Mouse (Mus musculus): ENCODE results near the gene Spink4. TPM values are rescaled to one million over a fixed set of nuclear protein-coding genes. Genes with fewer than 3 reads are reported as not detected.

The Spink4 gene
- polyA plus RNA-seq, 1 experiment from 2014 or later, result 0.39 TPM

- H3K27me3 ChIP-seq, result no peaks in the 10 kb centered on the region
- peak overlapping the region; percentile 91 for H3K9ac ChIP-seq
- H3K4me2 ChIP-seq, result peak overlapping the region; percentile 85
- DNase-seq (no peak), ATAC-seq (ENCODE audit: low read depth) (no peak; the same call in 1 of the 2 replicates)
- peaks cover 43% of the 10 kb centered on the region for H3K4me1 ChIP-seq (replicated peaks)
- WGBS (ENCODE audit: insufficient replicate concordance), result 15% methylated on average over 10 of the region's 13 CpGs
- H3K27ac ChIP-seq, result peak overlapping the region; percentile 91
- H3K9me3 ChIP-seq (replicated peaks), result no peaks in the 10 kb centered on the region
- peak overlapping the region; percentile 97 for H3K4me3 ChIP-seq (replicated peaks)
- peaks cover 33% of the 10 kb centered on the region for H3K36me3 ChIP-seq
Observed at GRCm38 (mm10) chr4:40969781-40970591, 50.1 kb downstream of the Spink4 start.

- Histone ChIP-seq H3K4me1 (replicated peaks) (peaks cover 47% of the 10 kb centered on the region), H3K9ac (peak overlapping the region; percentile 91), H3K36me3 (peaks cover 36% of the 10 kb centered on the region), H3K27ac (peak overlapping the region; percentile 91), H3K27me3 (no peaks in the 10 kb centered on the region), H3K4me3 (replicated peaks) (peak overlapping the region; percentile 97), H3K4me2 (peak overlapping the region; percentile 85), H3K9me3 (replicated peaks) (no peaks in the 10 kb centered on the region)
- WGBS (ENCODE audit: insufficient replicate concordance), result under 1% methylated on average over 16 of the region's 16 CpGs
- peak; percentile 38 for ATAC-seq (ENCODE audit: low read depth)
- DNase-seq, result no peak
Observed at GRCm38 (mm10) chr4:40970592-40970841, 50.7 kb downstream of the Spink4 start.

- Histone ChIP-seq H3K27me3 (no peaks in the 10 kb centered on the region), H3K4me3 (replicated peaks) (peak within 1 kb of the TSS; percentile 97), H3K36me3 (peaks cover 36% of the 10 kb centered on the region), H3K4me2 (peak within 1 kb of the TSS; percentile 85), H3K9ac (peak within 1 kb of the TSS; percentile 91), H3K4me1 (replicated peaks) (peaks cover 51% of the 10 kb centered on the region), H3K9me3 (replicated peaks) (no peaks in the 10 kb centered on the region), H3K27ac (peak within 1 kb of the TSS; percentile 91)
- DNase-seq (peak; percentile 92), ATAC-seq (ENCODE audit: low read depth) (peak; percentile 93)
- under 1% methylated on average over 85 of the region's 85 CpGs for WGBS (ENCODE audit: insufficient replicate concordance)
Observed at GRCm38 (mm10) chr4:40970842-40971701, 51.2 kb downstream of the Spink4 start, which contains the start of gene Nfx1. TSS of gene Nfx1 (plus strand) at chr4:40970906.

GRCm38 (mm10) chr4:40971744-40972143, 51.9 kb downstream of the Spink4 start:
- Histone ChIP-seq H3K27me3 (no peaks in the 10 kb centered on the region), H3K9me3 (replicated peaks) (no peaks in the 10 kb centered on the region), H3K36me3 (peaks cover 37% of the 10 kb centered on the region), H3K4me2 (peak overlapping the region; percentile 85), H3K27ac (peak overlapping the region; percentile 91), H3K4me1 (replicated peaks) (peaks cover 56% of the 10 kb centered on the region), H3K9ac (peak overlapping the region; percentile 91), H3K4me3 (replicated peaks) (peak overlapping the region; percentile 97)
- 17% methylated on average over 13 of the region's 13 CpGs for WGBS (ENCODE audit: insufficient replicate concordance)
- peak; percentile 57 for DNase-seq
- ATAC-seq (ENCODE audit: low read depth), result no peak

- Histone ChIP-seq H3K4me3 (replicated peaks) (no peak overlapping the region), H3K36me3 (peaks cover 54% of the 10 kb centered on the region), H3K9me3 (replicated peaks) (no peaks in the 10 kb centered on the region), H3K9ac (peak overlapping the region; percentile 3; the same call in 1 of the 2 replicates), H3K4me2 (no peak overlapping the region), H3K27ac (no peak overlapping the region), H3K27me3 (no peaks in the 10 kb centered on the region), H3K4me1 (replicated peaks) (peaks cover 60% of the 10 kb centered on the region)
- DNase-seq (no peak), ATAC-seq (ENCODE audit: low read depth) (no peak)
- WGBS (ENCODE audit: insufficient replicate concordance), result 80% methylated on average over 1 of the region's 1 CpGs
Observed at GRCm38 (mm10) chr4:40974011-40974410, 54.2 kb downstream of the Spink4 start.

- peaks cover 69% of the 10 kb centered on the region for H3K36me3 ChIP-seq
- no peak overlapping the region for H3K4me2 ChIP-seq
Observed at GRCm38 (mm10) chr4:40975678-40976077, 55.8 kb downstream of the Spink4 start.

GRCm38 (mm10) chr4:40976651-40977050, 56.8 kb downstream of the Spink4 start:
- Histone ChIP-seq H3K27ac (no peak overlapping the region), H3K4me2 (no peak overlapping the region), H3K4me1 (replicated peaks) (peaks cover 47% of the 10 kb centered on the region), H3K27me3 (no peaks in the 10 kb centered on the region), H3K9me3 (replicated peaks) (no peaks in the 10 kb centered on the region), H3K9ac (no peak overlapping the region; the same call in 1 of the 2 replicates), H3K4me3 (replicated peaks) (no peak overlapping the region), H3K36me3 (peaks cover 79% of the 10 kb centered on the region)
- DNase-seq (no peak), ATAC-seq (ENCODE audit: low read depth) (no peak)
- WGBS (ENCODE audit: insufficient replicate concordance), result 87% methylated on average over 10 of the region's 10 CpGs

More at GRCm38 (mm10) chr4:40975678-40976077, 55.8 kb downstream of the Spink4 start:
- WGBS (ENCODE audit: insufficient replicate concordance), result 79% methylated on average over 3 of the region's 3 CpGs
- Histone ChIP-seq H3K4me1 (replicated peaks) (peaks cover 48% of the 10 kb centered on the region), H3K27ac (no peak overlapping the region), H3K9ac (no peak overlapping the region), H3K4me3 (replicated peaks) (no peak overlapping the region), H3K9me3 (replicated peaks) (no peaks in the 10 kb centered on the region), H3K27me3 (no peaks in the 10 kb centered on the region)
- ATAC-seq (ENCODE audit: low read depth) (no peak), DNase-seq (no peak)

- Histone ChIP-seq H3K4me1 (replicated peaks) (peaks cover 27% of the 10 kb centered on the region), H3K9me3 (replicated peaks) (no peaks in the 10 kb centered on the region), H3K27me3 (no peaks in the 10 kb centered on the region), H3K4me3 (replicated peaks) (no peak overlapping the region), H3K9ac (no peak overlapping the region), H3K27ac (no peak overlapping the region), H3K36me3 (peaks cover 89% of the 10 kb centered on the region), H3K4me2 (no peak overlapping the region)
- no peak for DNase-seq
- WGBS (ENCODE audit: insufficient replicate concordance), result 93% methylated on average over 1 of the region's 1 CpGs
- no peak for ATAC-seq (ENCODE audit: low read depth)
Observed at GRCm38 (mm10) chr4:40979430-40979829, 59.6 kb downstream of the Spink4 start.

Other genes starting within 250 kb of the Spink4 start
- 11.8 and 13.1 TPM in 2 replicates for gene Aptx, start 216.9 kb upstream of the Spink4 start, polyA plus RNA-seq (2015; fragmentation: Nextera tagmentation; extraction: Ambion mirVana)
- gene Dnaja1, start 197.9 kb upstream of the Spink4 start, polyA plus RNA-seq (2015; fragmentation: Nextera tagmentation; extraction: Ambion mirVana), result 198 and 259 TPM in 2 replicates
- 96.1 and 106 TPM in 2 replicates for gene Smu1, start 162.1 kb upstream of the Spink4 start, polyA plus RNA-seq (2015; fragmentation: Nextera tagmentation; extraction: Ambion mirVana)
- gene B4galt1, start 66.0 kb upstream of the Spink4 start, polyA plus RNA-seq (2015; fragmentation: Nextera tagmentation; extraction: Ambion mirVana), result 29.9 and 33.8 TPM in 2 replicates
- gene Bag1, start 28.2 kb downstream of the Spink4 start, polyA plus RNA-seq (2015; fragmentation: Nextera tagmentation; extraction: Ambion mirVana), result 145 and 166 TPM in 2 replicates
- gene Chmp5, start 28.4 kb downstream of the Spink4 start, polyA plus RNA-seq (2015; fragmentation: Nextera tagmentation; extraction: Ambion mirVana), result 48.7 and 57.4 TPM in 2 replicates
- 32.8 and 40.5 TPM in 2 replicates for gene Nfx1, start 50.9 kb downstream of the Spink4 start, polyA plus RNA-seq (2015; fragmentation: Nextera tagmentation; extraction: Ambion mirVana)
- 1.2 and 1.4 TPM in 2 replicates for gene Aqp7, start 128.1 kb downstream of the Spink4 start, polyA plus RNA-seq (2015; fragmentation: Nextera tagmentation; extraction: Ambion mirVana)
- 13.8 and 14.7 TPM in 2 replicates for gene Aqp3, start 178.1 kb downstream of the Spink4 start, polyA plus RNA-seq (2015; fragmentation: Nextera tagmentation; extraction: Ambion mirVana)
- 11.6 and 15.2 TPM in 2 replicates for gene Nol6, start 204.4 kb downstream of the Spink4 start, polyA plus RNA-seq (2015; fragmentation: Nextera tagmentation; extraction: Ambion mirVana)
- 38.9 and 39.9 TPM in 2 replicates for gene Ube2r2, start 215.7 kb downstream of the Spink4 start, polyA plus RNA-seq (2015; fragmentation: Nextera tagmentation; extraction: Ambion mirVana)